Mouse (Mus musculus): Measurements from ENCODE around the gene Peg10. TPM values are rescaled to one million over a fixed set of nuclear protein-coding genes. Genes with fewer than 3 reads are reported as not detected.

Gene Peg10
- 18.7 and 18.9 TPM in 2 replicates for polyA plus RNA-seq (2012; rRNA removed)

DNA sequence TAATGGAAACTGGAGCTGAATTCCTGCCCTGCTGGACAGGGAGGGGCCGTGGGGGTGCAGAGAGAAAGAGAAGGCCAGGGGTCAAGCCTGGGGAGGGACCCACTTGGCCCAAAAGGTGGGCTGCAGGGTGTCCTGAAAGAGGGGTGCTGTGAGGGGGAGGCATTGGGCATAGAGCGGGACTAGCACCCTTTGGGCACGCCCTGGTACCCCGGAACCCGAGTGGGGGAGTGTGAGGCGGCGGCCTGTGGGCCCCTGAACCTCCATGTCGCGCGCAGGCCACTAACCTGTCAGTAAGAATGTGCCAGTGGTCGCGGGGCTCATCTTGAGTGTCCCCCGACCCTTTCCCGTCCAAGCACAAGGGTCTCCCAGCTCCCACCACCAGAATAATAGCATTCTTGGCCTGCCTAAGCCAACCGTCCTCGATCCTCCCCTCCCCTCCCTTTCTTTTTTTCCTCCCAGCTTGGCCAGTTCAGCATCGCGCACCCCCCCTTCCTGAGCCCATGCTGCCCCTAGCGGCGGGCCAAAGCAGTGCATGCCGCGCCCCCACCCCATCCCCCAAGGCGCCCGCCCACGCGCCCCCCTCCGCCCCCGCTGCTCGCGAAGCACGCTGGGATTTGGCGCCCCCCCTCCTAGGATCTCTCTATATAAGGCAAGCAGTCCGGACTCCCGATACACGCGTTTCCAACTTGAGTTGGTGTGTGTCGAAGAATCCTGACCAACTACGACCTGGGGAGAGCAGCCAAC lies at the start of gene Peg10, which contains the start of gene Sgce:
TSS of gene Peg10 (plus strand) at position 611 of the 744 bp plus-strand sequence.
TSS of gene Sgce (minus strand) at position 512 of the 744 bp plus-strand sequence.
- Histone ChIP-seq H3K4me1 (ENCODE audit: control insufficient read depth, insufficient read depth, low read length) (no peaks in the 10 kb centered on the region), H3K4me3 (replicated peaks; ENCODE audit: insufficient read depth, low read depth, low read length) (peak within 1 kb of the TSS; percentile 69), H3K27ac (ENCODE audit: insufficient read depth, low read length) (peak within 1 kb of the TSS; percentile 65), H3K27me3 (ENCODE audit: control insufficient read depth, insufficient read depth, low read length) (no peaks in the 10 kb centered on the region)
- peak; percentile 73 to 81 for DNase-seq
- TF ChIP-seq CTCF (IDR thresholded peaks at IDR 0.05; ENCODE audit: borderline replicate concordance, insufficient read depth, low read depth, low read length) (peak; percentile 57), POLR2A (IDR thresholded peaks at IDR 0.05; ENCODE audit: borderline replicate concordance, insufficient read depth, low read length) (0 out of 2 replicates have a peak, but pooled peaks have one; percentile 3)
- 64% methylated on average over 38 of the region's 38 CpGs for WGBS

DNA sequence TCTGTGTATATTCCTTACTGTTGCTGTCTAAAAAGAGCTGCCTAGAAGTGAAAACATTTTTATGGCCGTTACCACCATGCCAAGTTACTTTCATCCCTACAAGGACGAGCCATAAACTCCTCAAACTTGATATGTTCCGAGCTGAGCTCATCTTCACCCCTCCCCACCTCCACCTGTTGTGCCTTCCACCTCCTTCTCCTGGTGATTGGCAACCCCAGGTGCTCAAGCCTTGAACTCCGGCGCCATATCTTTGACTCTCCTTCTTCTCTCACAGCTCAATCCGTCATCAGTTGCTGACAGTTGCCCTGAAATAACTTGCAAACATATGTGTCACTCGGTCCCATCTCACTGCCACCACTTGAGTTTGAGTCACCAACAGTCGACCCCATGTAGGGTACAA lies 45.5 kb upstream of the Peg10 start:
- H3K27ac ChIP-seq (ENCODE audit: insufficient read depth, low read length), result no peak overlapping the region
- H3K4me1 ChIP-seq (ENCODE audit: control insufficient read depth, insufficient read depth, low read length), result no peaks in the 10 kb centered on the region
- no peak overlapping the region for H3K4me3 ChIP-seq (replicated peaks; ENCODE audit: insufficient read depth, low read depth, low read length)
- no peak for DNase-seq
- TF ChIP-seq CTCF (IDR thresholded peaks at IDR 0.05; ENCODE audit: borderline replicate concordance, insufficient read depth, low read depth, low read length) (no peak), POLR2A (IDR thresholded peaks at IDR 0.05; ENCODE audit: borderline replicate concordance, insufficient read depth, low read length) (no peak)
- no peaks in the 10 kb centered on the region for H3K27me3 ChIP-seq (ENCODE audit: control insufficient read depth, insufficient read depth, low read length)
- WGBS, result 85% methylated on average over 8 of the region's 8 CpGs

DNA sequence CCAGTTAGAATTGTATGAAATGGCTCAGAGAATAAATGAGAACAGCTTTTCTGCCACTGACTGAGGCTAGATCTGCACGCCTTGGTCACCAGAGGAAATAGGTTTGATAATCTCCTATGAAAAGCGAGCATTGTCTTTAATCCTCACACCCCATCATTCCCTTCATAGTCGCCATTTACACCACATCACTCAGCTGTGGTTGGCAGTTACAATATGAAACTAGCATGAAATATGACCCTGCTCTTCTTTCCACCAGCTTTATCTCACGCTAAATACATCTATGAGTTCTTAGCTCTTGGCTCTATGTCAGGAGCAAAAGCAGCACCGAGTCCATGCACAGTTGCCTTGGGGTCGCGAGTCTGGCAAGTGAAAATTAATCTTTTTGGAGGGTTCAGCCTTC lies 43.2 kb upstream of the Peg10 start:
- 81% methylated on average over 7 of the region's 7 CpGs for WGBS
- Histone ChIP-seq H3K4me1 (ENCODE audit: control insufficient read depth, insufficient read depth, low read length) (no peaks in the 10 kb centered on the region), H3K27me3 (ENCODE audit: control insufficient read depth, insufficient read depth, low read length) (no peaks in the 10 kb centered on the region), H3K4me3 (replicated peaks; ENCODE audit: insufficient read depth, low read depth, low read length) (no peak overlapping the region), H3K27ac (ENCODE audit: insufficient read depth, low read length) (no peak overlapping the region)
- no peak for TF ChIP-seq CTCF (IDR thresholded peaks at IDR 0.05; ENCODE audit: borderline replicate concordance, insufficient read depth, low read depth, low read length)
- no peak for TF ChIP-seq POLR2A (IDR thresholded peaks at IDR 0.05; ENCODE audit: borderline replicate concordance, insufficient read depth, low read length)
- no peak for DNase-seq

DNA sequence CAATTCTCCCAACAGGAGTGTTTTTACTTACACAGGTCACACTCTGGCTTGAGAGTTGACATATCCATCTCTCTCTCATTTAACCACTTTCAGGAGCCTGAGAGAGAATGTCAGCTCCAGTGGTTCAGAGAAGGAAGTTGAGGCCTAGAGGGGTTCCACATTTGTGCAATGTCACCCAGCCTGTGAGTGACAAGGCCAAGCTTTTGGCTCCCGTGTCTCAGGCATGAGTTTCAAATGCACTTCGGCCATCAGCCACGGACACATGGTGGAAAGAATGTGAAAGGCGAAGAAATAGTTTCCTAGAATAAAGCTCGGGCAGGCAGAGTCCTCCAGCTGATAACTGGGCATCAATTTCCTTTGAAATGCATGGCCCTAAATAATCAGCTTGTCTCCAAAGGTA lies 40.7 kb upstream of the Peg10 start:
- Histone ChIP-seq H3K4me1 (ENCODE audit: control insufficient read depth, insufficient read depth, low read length) (no peaks in the 10 kb centered on the region), H3K27ac (ENCODE audit: insufficient read depth, low read length) (no peak overlapping the region), H3K4me3 (replicated peaks; ENCODE audit: insufficient read depth, low read depth, low read length) (no peak overlapping the region), H3K27me3 (ENCODE audit: control insufficient read depth, insufficient read depth, low read length) (no peaks in the 10 kb centered on the region)
- TF ChIP-seq POLR2A (IDR thresholded peaks at IDR 0.05; ENCODE audit: borderline replicate concordance, insufficient read depth, low read length) (no peak), CTCF (IDR thresholded peaks at IDR 0.05; ENCODE audit: borderline replicate concordance, insufficient read depth, low read depth, low read length) (no peak)
- WGBS, result 92% methylated on average over 5 of the region's 5 CpGs
- no peak for DNase-seq

DNA sequence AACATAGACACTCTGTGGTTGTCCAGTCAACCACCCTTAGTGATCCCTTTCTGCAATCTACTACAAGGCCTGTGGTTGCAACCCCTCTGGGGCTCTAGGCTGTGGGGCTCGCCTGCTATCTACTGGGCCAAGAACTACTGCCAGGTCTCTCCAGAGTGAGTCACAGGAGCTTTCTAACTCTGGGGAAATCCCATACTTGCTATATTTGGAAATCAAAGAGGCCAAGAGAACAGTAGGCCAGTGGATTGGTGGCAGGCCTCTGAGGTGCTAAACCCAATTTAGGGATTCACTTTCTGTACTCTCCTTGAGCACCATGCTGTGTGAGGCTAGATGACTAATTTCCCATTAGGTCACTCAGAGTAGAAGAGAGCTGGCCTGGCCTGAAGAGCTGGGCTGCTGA lies 38.1 kb upstream of the Peg10 start:
- Histone ChIP-seq H3K27ac (ENCODE audit: insufficient read depth, low read length) (no peak overlapping the region), H3K27me3 (ENCODE audit: control insufficient read depth, insufficient read depth, low read length) (no peaks in the 10 kb centered on the region), H3K4me1 (ENCODE audit: control insufficient read depth, insufficient read depth, low read length) (no peaks in the 10 kb centered on the region), H3K4me3 (replicated peaks; ENCODE audit: insufficient read depth, low read depth, low read length) (no peak overlapping the region)
- no peak for TF ChIP-seq POLR2A (IDR thresholded peaks at IDR 0.05; ENCODE audit: borderline replicate concordance, insufficient read depth, low read length)
- WGBS, result 56% methylated on average over 1 of the region's 1 CpGs
- peak in 1 of 2 experiments; percentile 65 for DNase-seq

DNA sequence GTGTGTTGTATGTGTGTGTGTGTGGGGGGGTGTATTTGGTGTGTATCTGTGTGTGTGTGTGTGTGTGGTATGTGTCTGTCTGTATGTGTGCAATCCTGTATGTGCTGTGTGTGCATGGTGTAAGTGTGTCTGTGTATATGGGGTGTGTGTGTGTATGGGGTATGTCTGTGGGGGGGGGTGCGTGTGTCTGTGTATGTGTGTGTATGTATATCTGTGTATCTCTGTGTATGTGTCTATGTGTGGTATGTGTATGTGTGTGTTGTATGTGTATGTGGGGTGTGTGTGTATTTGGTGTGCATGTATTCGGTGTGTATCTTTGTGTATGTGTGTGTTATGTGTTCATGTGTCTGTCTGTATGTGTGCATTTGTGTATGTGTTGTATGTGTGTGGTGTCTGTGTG lies 30.9 kb upstream of the Peg10 start:
- DNase-seq, result no peak
- TF ChIP-seq POLR2A (IDR thresholded peaks at IDR 0.05; ENCODE audit: borderline replicate concordance, insufficient read depth, low read length) (no peak), CTCF (IDR thresholded peaks at IDR 0.05; ENCODE audit: borderline replicate concordance, insufficient read depth, low read depth, low read length) (no peak)
- 98% methylated on average over 2 of the region's 2 CpGs for WGBS
- H3K27me3 ChIP-seq (ENCODE audit: control insufficient read depth, insufficient read depth, low read length), result no peaks in the 10 kb centered on the region
- H3K4me3 ChIP-seq (replicated peaks; ENCODE audit: insufficient read depth, low read depth, low read length), result no peak overlapping the region
- no peak overlapping the region for H3K27ac ChIP-seq (ENCODE audit: insufficient read depth, low read length)
- no peaks in the 10 kb centered on the region for H3K4me1 ChIP-seq (ENCODE audit: control insufficient read depth, insufficient read depth, low read length)

DNA sequence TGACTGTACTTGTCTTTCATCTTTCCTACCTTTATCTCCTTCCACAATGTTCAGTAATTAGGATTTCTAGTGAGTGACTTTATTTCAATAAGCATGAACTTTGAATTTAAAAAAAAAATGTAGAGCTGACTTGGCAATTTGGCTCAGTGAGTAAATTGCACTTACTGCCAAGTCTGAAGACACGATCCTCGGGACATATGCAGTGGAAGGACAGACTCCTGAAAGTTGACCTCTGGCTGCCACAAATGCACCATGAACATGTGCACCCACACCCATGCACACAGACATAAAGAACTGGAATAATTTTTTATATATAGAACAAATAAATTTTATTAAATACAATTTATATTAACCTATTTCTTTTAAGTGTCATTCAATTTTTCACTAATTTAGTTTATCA lies 29.8 kb upstream of the Peg10 start:
- no peak overlapping the region for H3K4me3 ChIP-seq (replicated peaks; ENCODE audit: insufficient read depth, low read depth, low read length)
- H3K27ac ChIP-seq (ENCODE audit: insufficient read depth, low read length), result no peak overlapping the region
- no peak for DNase-seq
- no peak for TF ChIP-seq POLR2A (IDR thresholded peaks at IDR 0.05; ENCODE audit: borderline replicate concordance, insufficient read depth, low read length)
- no peak for TF ChIP-seq CTCF (IDR thresholded peaks at IDR 0.05; ENCODE audit: borderline replicate concordance, insufficient read depth, low read depth, low read length)
- H3K27me3 ChIP-seq (ENCODE audit: control insufficient read depth, insufficient read depth, low read length), result no peaks in the 10 kb centered on the region
- WGBS, result 21% methylated on average over 2 of the region's 2 CpGs
- no peaks in the 10 kb centered on the region for H3K4me1 ChIP-seq (ENCODE audit: control insufficient read depth, insufficient read depth, low read length)

DNA sequence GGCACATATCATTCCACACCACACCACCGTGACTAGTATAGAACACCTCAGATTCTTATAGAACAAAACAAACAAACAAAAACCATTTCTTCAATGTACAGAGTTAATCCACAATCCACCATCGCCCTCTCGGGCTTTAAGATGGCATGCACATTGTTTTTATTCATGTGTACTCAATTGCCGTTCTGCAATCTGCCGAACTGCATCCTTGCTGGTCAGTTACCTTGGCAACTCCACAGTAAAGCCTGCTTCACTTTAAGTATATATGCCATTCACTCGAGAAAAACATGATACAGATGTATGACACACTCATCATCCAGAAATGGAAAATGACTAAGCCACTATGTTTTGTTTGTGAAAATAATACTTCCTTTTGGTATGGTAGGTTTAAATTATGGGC lies 25.0 kb upstream of the Peg10 start:
- WGBS, result 27% methylated on average over 6 of the region's 6 CpGs
- TF ChIP-seq POLR2A (IDR thresholded peaks at IDR 0.05; ENCODE audit: borderline replicate concordance, insufficient read depth, low read length) (no peak), CTCF (IDR thresholded peaks at IDR 0.05; ENCODE audit: borderline replicate concordance, insufficient read depth, low read depth, low read length) (no peak)
- no peaks in the 10 kb centered on the region for H3K27me3 ChIP-seq (ENCODE audit: control insufficient read depth, insufficient read depth, low read length)
- no peak overlapping the region for H3K4me3 ChIP-seq (replicated peaks; ENCODE audit: insufficient read depth, low read depth, low read length)
- DNase-seq, result no peak
- H3K27ac ChIP-seq (ENCODE audit: insufficient read depth, low read length), result no peak overlapping the region
- H3K4me1 ChIP-seq (ENCODE audit: control insufficient read depth, insufficient read depth, low read length), result no peaks in the 10 kb centered on the region

All from cerebellum, adult 2 months (tissue).